Mouse (Mus musculus): ENCODE data around the gene Atxn7.

GRCm38 (mm10) chr14:14066241-14066640 is 105.0 kb downstream of the Atxn7 start:
- no peak for TF ChIP-seq CTCF (IDR thresholded peaks at IDR 0.05; ENCODE audit: extremely low read depth, insufficient read depth, insufficient read length, insufficient replicate concordance)
- TF ChIP-seq POLR2A (IDR thresholded peaks at IDR 0.05; ENCODE audit: low read depth, low read length) = no peak
